In genomic region chr13:91178428-91179160, GRCm38 (mm10) we compare ENCODE assay signal across 8 mouse cellular contexts. TPM values are rescaled to one million over a fixed set of nuclear protein-coding genes. Genes with fewer than 3 reads are reported as not detected.
DNase-seq lines count a peak whose midpoint lies in the region; ATAC-seq and TF ChIP-seq lines count a peak whose summit lies in the region.

No protein-coding gene starts in this region.

- peaks cover 0 to 3% of the 10 kb centered on the region in 2 experiments; a peak in 1 of 4 replicates for H3K4me1 ChIP-seq in liver, embryonic 14.5 days (replicated peaks; ENCODE audit: control insufficient read depth in 2 of 2, insufficient read depth in 2 of 2, low read length in 1 of 2)
- H3K4me1 ChIP-seq in liver, embryonic 11.5 days (replicated peaks; ENCODE audit: control insufficient read depth, insufficient read depth, low read length): no peaks in the 10 kb centered on the region
- H3K4me1 ChIP-seq in embryonic facial prominence, embryonic 15.5 days: peaks cover 11% of the 10 kb centered on the region; the same call in 1 of the 2 replicates
- peaks cover 8% of the 10 kb centered on the region; the same call in 1 of the 2 replicates for H3K4me1 ChIP-seq in limb, embryonic 14.5 days (ENCODE audit: control insufficient read depth, insufficient read depth, low read length)
- no peaks in the 10 kb centered on the region for H3K4me1 ChIP-seq in stomach, embryonic 15.5 days

- no peak overlapping the region for H3K4me3 ChIP-seq in liver, embryonic 14.5 days (ENCODE audit: insufficient read depth in 1 of 2, low read depth in 2 of 2, low read length in 2 of 2)
- H3K4me3 ChIP-seq in liver, embryonic 11.5 days (ENCODE audit: low read depth, low read length): no peak overlapping the region
- no peak overlapping the region for H3K4me3 ChIP-seq in embryonic facial prominence, embryonic 15.5 days (replicated peaks)
- H3K4me3 ChIP-seq in limb, embryonic 14.5 days (replicated peaks; ENCODE audit: low read length): no peak overlapping the region
- no peak overlapping the region for H3K4me3 ChIP-seq in stomach, embryonic 15.5 days (replicated peaks)

- no peak for ATAC-seq in liver, embryonic 14.5 days (ENCODE audit: insufficient read depth)
- ATAC-seq in liver, embryonic 11.5 days (replicated peaks; ENCODE audit: low FRiP score): no peak
- peak; percentile 83 for ATAC-seq in embryonic facial prominence, embryonic 15.5 days (ENCODE audit: insufficient number of reproducible peaks, low FRiP score, low TSS enrichment, low read depth)
- ATAC-seq in limb, embryonic 14.5 days (ENCODE audit: low FRiP score, low read depth): peak; percentile 47; the same call in 1 of the 2 replicates
- peak; percentile 50; the same call in 1 of the 2 replicates for ATAC-seq in stomach, embryonic 15.5 days (ENCODE audit: insufficient read depth, low FRiP score, low read depth)

- no peaks in the 10 kb centered on the region for H3K36me3 ChIP-seq in liver, embryonic 14.5 days (replicated peaks; ENCODE audit: control insufficient read depth, insufficient read depth, low read depth)
- no peaks in the 10 kb centered on the region for H3K36me3 ChIP-seq in liver, embryonic 11.5 days (ENCODE audit: control insufficient read depth, insufficient read depth, low read length)
- H3K36me3 ChIP-seq in embryonic facial prominence, embryonic 15.5 days: no peaks in the 10 kb centered on the region
- H3K36me3 ChIP-seq in limb, embryonic 14.5 days (ENCODE audit: control insufficient read depth, insufficient read depth, low read length): no peaks in the 10 kb centered on the region
- no peaks in the 10 kb centered on the region for H3K36me3 ChIP-seq in stomach, embryonic 15.5 days

- peak; percentile 19; the same call in 1 of the 2 replicates for TF ChIP-seq CTCF in liver, embryonic 14.5 days (IDR thresholded peaks at IDR 0.05; ENCODE audit: low read depth)

- no peak for TF ChIP-seq EP300 in liver, embryonic 14.5 days (IDR thresholded peaks at IDR 0.05; ENCODE audit: low read depth)

- no peak overlapping the region for H3K4me2 ChIP-seq in liver, embryonic 14.5 days (ENCODE audit: low read depth)
- no peak overlapping the region for H3K4me2 ChIP-seq in liver, embryonic 11.5 days
- no peak overlapping the region for H3K4me2 ChIP-seq in embryonic facial prominence, embryonic 15.5 days (replicated peaks)
- H3K4me2 ChIP-seq in limb, embryonic 14.5 days (replicated peaks; ENCODE audit: low read depth, low read length, severe bottlenecking): no peak overlapping the region
- H3K4me2 ChIP-seq in stomach, embryonic 15.5 days: no peak overlapping the region

- DNase-seq in liver, embryonic 14.5 days (ENCODE audit: low read depth in 3 of 3, low spot score in 3 of 3): no peak
- no peak for DNase-seq in liver, embryonic 11.5 days (ENCODE audit: low spot score)
- DNase-seq in limb, embryonic 14.5 days (ENCODE audit: low spot score): no peak
- DNase-seq in spleen, adult 18-20 months: no peak
- DNase-seq in urinary bladder, adult 2 months (ENCODE audit: low spot score): no peak
- DNase-seq in cerebellum, adult 9-10 months: no peak

- no peak overlapping the region for H3K27ac ChIP-seq in liver, embryonic 14.5 days
- H3K27ac ChIP-seq in liver, embryonic 11.5 days (ENCODE audit: low read depth, low read length): no peak overlapping the region
- peak overlapping the region; percentile 71 for H3K27ac ChIP-seq in embryonic facial prominence, embryonic 15.5 days (replicated peaks)
- H3K27ac ChIP-seq in limb, embryonic 14.5 days (replicated peaks; ENCODE audit: low read depth, low read length): peak overlapping the region; percentile 20; the same call in 1 of the 2 replicates
- no peak overlapping the region for H3K27ac ChIP-seq in stomach, embryonic 15.5 days

- WGBS in liver, embryonic 14.5 days (ENCODE audit: insufficient replicate concordance): 66% methylated on average over 9 of the region's 9 CpGs
- WGBS in liver, embryonic 11.5 days: 68% methylated on average over 9 of the region's 9 CpGs
- 38% methylated on average over 9 of the region's 9 CpGs for WGBS in embryonic facial prominence, embryonic 15.5 days
- 50% methylated on average over 9 of the region's 9 CpGs for WGBS in limb, embryonic 14.5 days
- 65% methylated on average over 9 of the region's 9 CpGs for WGBS in stomach, embryonic 15.5 days

- no peak for TF ChIP-seq POLR2A in limb, embryonic 14.5 days (IDR thresholded peaks at IDR 0.05; ENCODE audit: borderline replicate concordance, extremely low read depth, insufficient read depth, insufficient read length)

- H3K9ac ChIP-seq in liver, embryonic 14.5 days (replicated peaks): no peak overlapping the region
- no peak overlapping the region for H3K9ac ChIP-seq in liver, embryonic 11.5 days (ENCODE audit: low read depth, low read length)
- no peak overlapping the region for H3K9ac ChIP-seq in embryonic facial prominence, embryonic 15.5 days
- no peak overlapping the region for H3K9ac ChIP-seq in limb, embryonic 14.5 days (ENCODE audit: low read depth, low read length, severe bottlenecking)
- H3K9ac ChIP-seq in stomach, embryonic 15.5 days: no peak overlapping the region

- no peaks in the 10 kb centered on the region for H3K27me3 ChIP-seq in liver, embryonic 14.5 days (ENCODE audit: control insufficient read depth, insufficient read depth, low read length)
- H3K27me3 ChIP-seq in liver, embryonic 11.5 days (replicated peaks; ENCODE audit: control insufficient read depth, insufficient read depth, low read length): no peaks in the 10 kb centered on the region
- no peaks in the 10 kb centered on the region for H3K27me3 ChIP-seq in embryonic facial prominence, embryonic 15.5 days
- H3K27me3 ChIP-seq in limb, embryonic 14.5 days (ENCODE audit: control insufficient read depth, insufficient read depth, low read length): no peaks in the 10 kb centered on the region
- no peaks in the 10 kb centered on the region for H3K27me3 ChIP-seq in stomach, embryonic 15.5 days (replicated peaks)

- no peaks in the 10 kb centered on the region for H3K9me3 ChIP-seq in liver, embryonic 14.5 days (ENCODE audit: control insufficient read depth, low read length)
- no peaks in the 10 kb centered on the region for H3K9me3 ChIP-seq in liver, embryonic 11.5 days (ENCODE audit: control insufficient read depth, low read length)
- H3K9me3 ChIP-seq in embryonic facial prominence, embryonic 15.5 days (replicated peaks): no peaks in the 10 kb centered on the region
- no peaks in the 10 kb centered on the region for H3K9me3 ChIP-seq in limb, embryonic 14.5 days (ENCODE audit: control insufficient read depth, low read length)
- H3K9me3 ChIP-seq in stomach, embryonic 15.5 days: no peaks in the 10 kb centered on the region

RNA-seq across cellular contexts. Expression of gene Atg10, which starts 45.2 kb away (rescaled TPM):
- polyA plus RNA-seq in liver, embryonic 14.5 days (2012; rRNA removed): 0.56 and 0.94 TPM in 2 replicates
- polyA plus RNA-seq in liver, embryonic 14.5 days (2014; fragmentation: Nextera tagmentation; extraction: Ambion mirVana): 2.7 and 2.8 TPM in 2 replicates
- 7.9 and 8.2 TPM in 2 replicates for polyA plus RNA-seq in liver, embryonic 11.5 days (2014; fragmentation: Nextera tagmentation; extraction: Ambion mirVana)
- polyA plus RNA-seq in embryonic facial prominence, embryonic 15.5 days (2015; fragmentation: Nextera tagmentation; extraction: Ambion mirVana): 17.6 and 19.6 TPM in 2 replicates
- polyA plus RNA-seq in limb, embryonic 14.5 days (2012; rRNA removed): 4.0 and 5.4 TPM in 2 replicates
- 18.3 and 19.4 TPM in 2 replicates for polyA plus RNA-seq in limb, embryonic 14.5 days (2014; fragmentation: Nextera tagmentation; extraction: Ambion mirVana)
- polyA plus RNA-seq in stomach, embryonic 15.5 days (2015; fragmentation: Nextera tagmentation; extraction: Ambion mirVana): 12.6 and 12.8 TPM in 2 replicates
- 9.5 and 12.2 TPM in 2 replicates for polyA plus RNA-seq in urinary bladder, adult 2 months (2012; rRNA removed)

Comparison
In these comparisons a context has a peak if more than half of its experiments do, and no peak if none do; other contexts are left out.
1. ATAC-seq: peak in embryonic facial prominence, embryonic 15.5 days (single experiment), limb, embryonic 14.5 days (single experiment) and stomach, embryonic 15.5 days (single experiment); none in liver, embryonic 14.5 days (single experiment) and liver, embryonic 11.5 days (single experiment).
2. H3K27ac ChIP-seq: peak in embryonic facial prominence, embryonic 15.5 days (single experiment) and limb, embryonic 14.5 days (single experiment); none in liver, embryonic 14.5 days (single experiment), liver, embryonic 11.5 days (single experiment) and stomach, embryonic 15.5 days (single experiment).